Mouse (Mus musculus): ENCODE measurements around the gene Lins1. TPM values are rescaled to one million over a fixed set of nuclear protein-coding genes. Genes with fewer than 3 reads are reported as not detected.

Lins1 gene
- total and polyA plus RNA-seq, 3 experiments, result 8.3 to 15.9 (median 9.8) TPM

GRCm38 (mm10) chr7:66733431-66733830 lies 43.7 kb downstream of the Lins1 start:
- no peak overlapping the region for H3K27ac ChIP-seq (ENCODE audit: insufficient read depth, low read depth)
- dilution Hi-C loops (cut with MboI; ENCODE audit: extremely low pct_ligation_motif_present, extremely low pct_unique_long_range_greater_than_20kb, low sequenced_read_pairs), result no loop called here
- no peaks in the 10 kb centered on the region for H3K36me3 ChIP-seq (replicated peaks in 1 of 2; ENCODE audit: control insufficient read depth in 1 of 2, insufficient read depth in 1 of 2, low read length in 1 of 2)
- TF ChIP-seq ELF1 (IDR thresholded peaks at IDR 0.05; ENCODE audit: low read depth, low read length), result no peak
- no peak for TF ChIP-seq MAFK (IDR thresholded peaks at IDR 0.05; ENCODE audit: insufficient replicate concordance, low read length)
- H3K4me2 ChIP-seq (ENCODE audit: insufficient read depth, low read depth, poor library complexity, severe bottlenecking), result no peak overlapping the region
- H3K4me1 ChIP-seq (ENCODE audit: control insufficient read depth in 1 of 2, insufficient read depth in 2 of 2), result no peaks in the 10 kb centered on the region
- in situ Hi-C loops (cut with MboI; ENCODE audit: low pct_ligation_motif_present, low pct_unique_long_range_greater_than_20kb, low sequenced_read_pairs), result no loop called here
- H3K79me2 ChIP-seq (replicated peaks; ENCODE audit: control insufficient read depth, extremely low read depth, insufficient read depth, poor library complexity, severe bottlenecking), result no peaks in the 10 kb centered on the region
- H3K4me3 ChIP-seq (replicated peaks in 1 of 3; ENCODE audit: low read depth in 2 of 3, low read length in 2 of 3, poor library complexity in 1 of 3), result no peak overlapping the region
- no peaks in the 10 kb centered on the region for H3K9me3 ChIP-seq (replicated peaks; ENCODE audit: low read length)
- H3K9ac ChIP-seq (ENCODE audit: insufficient read depth, low read depth), result no peak overlapping the region
- H3K27me3 ChIP-seq (replicated peaks), result no peaks in the 10 kb centered on the region
- no peak for DNase-seq (ENCODE audit: extremely low read depth)

- Histone ChIP-seq H3K9me3 (replicated peaks; ENCODE audit: low read length) (no peaks in the 10 kb centered on the region), H3K4me3 (replicated peaks in 1 of 3; ENCODE audit: low read depth in 2 of 3, low read length in 2 of 3, poor library complexity in 1 of 3) (no peak overlapping the region)
- DNase-seq (ENCODE audit: extremely low read depth), result no peak
Measured at GRCm38 (mm10) chr7:66733882-66734281, 44.2 kb downstream of the Lins1 start.

GRCm38 (mm10) chr7:66734466-66734865 lies 44.8 kb downstream of the Lins1 start:
- H3K9me3 ChIP-seq (replicated peaks; ENCODE audit: low read length), result no peaks in the 10 kb centered on the region
- in situ Hi-C loops (cut with MboI; ENCODE audit: low pct_ligation_motif_present, low pct_unique_long_range_greater_than_20kb, low sequenced_read_pairs) (no loop called here), dilution Hi-C loops (cut with MboI; ENCODE audit: extremely low pct_ligation_motif_present, extremely low pct_unique_long_range_greater_than_20kb, low sequenced_read_pairs) (no loop called here)
- no peaks in the 10 kb centered on the region for H3K79me2 ChIP-seq (replicated peaks; ENCODE audit: control insufficient read depth, extremely low read depth, insufficient read depth, poor library complexity, severe bottlenecking)
- no peak overlapping the region for H3K27ac ChIP-seq (ENCODE audit: insufficient read depth, low read depth)
- no peak overlapping the region for H3K4me3 ChIP-seq (replicated peaks in 1 of 3; ENCODE audit: low read depth in 2 of 3, low read length in 2 of 3, poor library complexity in 1 of 3)
- H3K36me3 ChIP-seq (replicated peaks in 1 of 2; ENCODE audit: control insufficient read depth in 1 of 2, insufficient read depth in 1 of 2, low read length in 1 of 2), result no peaks in the 10 kb centered on the region
- TF ChIP-seq TCF12 (IDR thresholded peaks at IDR 0.05; ENCODE audit: low read depth, low read length) (no peak), RCOR1 (conservative IDR thresholded peaks at IDR 0.05; ENCODE audit: low read depth, low read length) (no peak), PAX5 (IDR thresholded peaks at IDR 0.05; ENCODE audit: low read length) (no peak), JUND (conservative IDR thresholded peaks at IDR 0.05; ENCODE audit: low read depth, low read length) (no peak), KAT2A (IDR thresholded peaks at IDR 0.05; ENCODE audit: insufficient replicate concordance, low read length) (no peak)
- H3K9ac ChIP-seq (ENCODE audit: insufficient read depth, low read depth), result no peak overlapping the region
- no peaks in the 10 kb centered on the region for H3K27me3 ChIP-seq (replicated peaks)
- no peak for DNase-seq (ENCODE audit: extremely low read depth)
- no peaks in the 10 kb centered on the region for H3K4me1 ChIP-seq (ENCODE audit: control insufficient read depth in 1 of 2, insufficient read depth in 2 of 2)
- H3K4me2 ChIP-seq (ENCODE audit: insufficient read depth, low read depth, poor library complexity, severe bottlenecking), result no peak overlapping the region

More at GRCm38 (mm10) chr7:66733882-66734281, 44.2 kb downstream of the Lins1 start:
- no peaks in the 10 kb centered on the region for H3K4me1 ChIP-seq (ENCODE audit: control insufficient read depth in 1 of 2, insufficient read depth in 2 of 2)
- H3K4me2 ChIP-seq (ENCODE audit: insufficient read depth, low read depth, poor library complexity, severe bottlenecking), result no peak overlapping the region
- no peak overlapping the region for H3K27ac ChIP-seq (ENCODE audit: insufficient read depth, low read depth)
- in situ Hi-C loops (cut with MboI; ENCODE audit: low pct_ligation_motif_present, low pct_unique_long_range_greater_than_20kb, low sequenced_read_pairs), result no loop called here
- TF ChIP-seq JUND (conservative IDR thresholded peaks at IDR 0.05; ENCODE audit: low read depth, low read length) (no peak), E2F4 (IDR thresholded peaks at IDR 0.05; ENCODE audit: insufficient replicate concordance, low read depth, low read length) (no peak), RCOR1 (conservative IDR thresholded peaks at IDR 0.05; ENCODE audit: low read depth, low read length) (no peak), MEF2A (IDR thresholded peaks at IDR 0.05; ENCODE audit: borderline replicate concordance, low read depth, low read length) (no peak), USF1 (IDR thresholded peaks at IDR 0.05; ENCODE audit: low read depth, low read length) (no peak), CHD1 (IDR thresholded peaks at IDR 0.05; ENCODE audit: low read depth, low read length) (no peak), NRF1 (IDR thresholded peaks at IDR 0.05; ENCODE audit: low read depth, low read length) (no peak), ZC3H11A (IDR thresholded peaks at IDR 0.05; ENCODE audit: low read depth, low read length) (no peak), ETS1 (conservative IDR thresholded peaks at IDR 0.05; ENCODE audit: low read depth, low read length) (no peak), TBP (conservative IDR thresholded peaks at IDR 0.05; ENCODE audit: low read depth, low read length) (no peak), HCFC1 (IDR thresholded peaks at IDR 0.05; ENCODE audit: low read depth, low read length) (no peak), UBTF (IDR thresholded peaks at IDR 0.05; ENCODE audit: low read depth, low read length) (no peak), CTCF (conservative IDR thresholded peaks at IDR 0.05 in 1 of 2, IDR thresholded peaks at IDR 0.05 in 1 of 2; ENCODE audit: low read depth in 2 of 2, low read length in 2 of 2) (no peak), TCF12 (IDR thresholded peaks at IDR 0.05; ENCODE audit: low read depth, low read length) (no peak), RAD21 (IDR thresholded peaks at IDR 0.05; ENCODE audit: low read depth, low read length) (no peak), SIN3A (IDR thresholded peaks at IDR 0.05; ENCODE audit: low read length) (no peak), USF2 (conservative IDR thresholded peaks at IDR 0.05; ENCODE audit: low read depth, low read length) (no peak)
- no peaks in the 10 kb centered on the region for H3K27me3 ChIP-seq (replicated peaks)
- H3K36me3 ChIP-seq (replicated peaks in 1 of 2; ENCODE audit: control insufficient read depth in 1 of 2, insufficient read depth in 1 of 2, low read length in 1 of 2), result no peaks in the 10 kb centered on the region
- dilution Hi-C loops (cut with MboI; ENCODE audit: extremely low pct_ligation_motif_present, extremely low pct_unique_long_range_greater_than_20kb, low sequenced_read_pairs), result no loop called here
- H3K9ac ChIP-seq (ENCODE audit: insufficient read depth, low read depth), result no peak overlapping the region
- H3K79me2 ChIP-seq (replicated peaks; ENCODE audit: control insufficient read depth, extremely low read depth, insufficient read depth, poor library complexity, severe bottlenecking), result no peaks in the 10 kb centered on the region
